Mouse (Mus musculus): ENCODE measurements around the gene Cdh10. TPM values are rescaled to one million over a fixed set of nuclear protein-coding genes. Genes with fewer than 3 reads are reported as not detected.

Gene Cdh10
- polyA plus RNA-seq (2015; fragmentation: Nextera tagmentation; extraction: Ambion mirVana): 1.0 and 1.2 TPM in 2 replicates

- Histone ChIP-seq H3K27me3 (replicated peaks; ENCODE audit: control insufficient read depth, insufficient read depth, low read length) (no peaks in the 10 kb centered on the region), H3K36me3 (ENCODE audit: control insufficient read depth, insufficient read depth, low read length) (no peaks in the 10 kb centered on the region), H3K9me3 (ENCODE audit: control insufficient read depth, low read length) (no peaks in the 10 kb centered on the region), H3K4me3 (ENCODE audit: low read length) (peak within 1 kb of the TSS; percentile 43), H3K4me1 (ENCODE audit: control insufficient read depth, insufficient read depth, low read length) (no peaks in the 10 kb centered on the region), H3K9ac (ENCODE audit: low read depth, low read length) (peak within 1 kb of the TSS; percentile 46; the same call in 1 of the 2 replicates), H3K27ac (ENCODE audit: low read length) (no peak within 1 kb of the TSS), H3K4me2 (ENCODE audit: low read depth, low read length) (peak within 1 kb of the TSS; percentile 77)
- ATAC-seq: peak; percentile 78
- 1% methylated on average over 24 of the region's 24 CpGs for WGBS
Observed at GRCm38 (mm10) chr15:18818185-18818973, at the start of gene Cdh10. TSS of gene Cdh10 (plus strand) at chr15:18818947.

GRCm38 (mm10) chr15:18809148-18809827 lies 9.5 kb upstream of the Cdh10 start:
- WGBS: 77% methylated on average over 4 of the region's 4 CpGs
- no peak overlapping the region for H3K9ac ChIP-seq (ENCODE audit: low read depth, low read length)
- H3K36me3 ChIP-seq (ENCODE audit: control insufficient read depth, insufficient read depth, low read length): no peaks in the 10 kb centered on the region
- H3K9me3 ChIP-seq (ENCODE audit: control insufficient read depth, low read length): no peaks in the 10 kb centered on the region
- H3K4me3 ChIP-seq (ENCODE audit: low read length): no peak overlapping the region
- H3K27me3 ChIP-seq (replicated peaks; ENCODE audit: control insufficient read depth, insufficient read depth, low read length): no peaks in the 10 kb centered on the region
- no peaks in the 10 kb centered on the region for H3K4me1 ChIP-seq (ENCODE audit: control insufficient read depth, insufficient read depth, low read length)
- no peak overlapping the region for H3K4me2 ChIP-seq (ENCODE audit: low read depth, low read length)
- no peak for ATAC-seq
- no peak overlapping the region for H3K27ac ChIP-seq (ENCODE audit: low read length)

- no peak overlapping the region for H3K9ac ChIP-seq (ENCODE audit: low read depth, low read length)
- no peak for ATAC-seq
Observed at GRCm38 (mm10) chr15:18817707-18818106, 1.0 kb upstream of the Cdh10 start.

GRCm38 (mm10) chr15:18820226-18820625 lies 1.5 kb downstream of the Cdh10 start:
- WGBS: 32% methylated on average over 3 of the region's 3 CpGs
- Histone ChIP-seq H3K9ac (ENCODE audit: low read depth, low read length) (no peak overlapping the region), H3K4me2 (ENCODE audit: low read depth, low read length) (no peak overlapping the region), H3K9me3 (ENCODE audit: control insufficient read depth, low read length) (no peaks in the 10 kb centered on the region), H3K27ac (ENCODE audit: low read length) (no peak overlapping the region), H3K4me1 (ENCODE audit: control insufficient read depth, insufficient read depth, low read length) (no peaks in the 10 kb centered on the region), H3K27me3 (replicated peaks; ENCODE audit: control insufficient read depth, insufficient read depth, low read length) (no peaks in the 10 kb centered on the region), H3K4me3 (ENCODE audit: low read length) (no peak overlapping the region), H3K36me3 (ENCODE audit: control insufficient read depth, insufficient read depth, low read length) (no peaks in the 10 kb centered on the region)
- no peak for ATAC-seq

More at GRCm38 (mm10) chr15:18817707-18818106, 1.0 kb upstream of the Cdh10 start:
- Histone ChIP-seq H3K4me1 (ENCODE audit: control insufficient read depth, insufficient read depth, low read length) (no peaks in the 10 kb centered on the region), H3K27ac (ENCODE audit: low read length) (no peak overlapping the region), H3K4me3 (ENCODE audit: low read length) (no peak overlapping the region), H3K4me2 (ENCODE audit: low read depth, low read length) (no peak overlapping the region), H3K27me3 (replicated peaks; ENCODE audit: control insufficient read depth, insufficient read depth, low read length) (no peaks in the 10 kb centered on the region), H3K36me3 (ENCODE audit: control insufficient read depth, insufficient read depth, low read length) (no peaks in the 10 kb centered on the region), H3K9me3 (ENCODE audit: control insufficient read depth, low read length) (no peaks in the 10 kb centered on the region)
- 83% methylated on average over 3 of the region's 3 CpGs for WGBS

GRCm38 (mm10) chr15:18821114-18821756 lies 2.5 kb downstream of the Cdh10 start:
- H3K36me3 ChIP-seq (ENCODE audit: control insufficient read depth, insufficient read depth, low read length): no peaks in the 10 kb centered on the region
- 19% methylated on average over 10 of the region's 10 CpGs for WGBS
- no peak overlapping the region for H3K27ac ChIP-seq (ENCODE audit: low read length)
- peak; percentile 85 for ATAC-seq
- H3K4me3 ChIP-seq (ENCODE audit: low read length): no peak overlapping the region
- H3K9me3 ChIP-seq (ENCODE audit: control insufficient read depth, low read length): no peaks in the 10 kb centered on the region
- no peaks in the 10 kb centered on the region for H3K27me3 ChIP-seq (replicated peaks; ENCODE audit: control insufficient read depth, insufficient read depth, low read length)
- H3K4me1 ChIP-seq (ENCODE audit: control insufficient read depth, insufficient read depth, low read length): no peaks in the 10 kb centered on the region
- H3K4me2 ChIP-seq (ENCODE audit: low read depth, low read length): peak overlapping the region; percentile 19; the same call in 1 of the 2 replicates
- H3K9ac ChIP-seq (ENCODE audit: low read depth, low read length): no peak overlapping the region

- H3K9me3 ChIP-seq (ENCODE audit: control insufficient read depth, low read length): no peaks in the 10 kb centered on the region
- WGBS: 81% methylated on average over 2 of the region's 2 CpGs
- H3K9ac ChIP-seq (ENCODE audit: low read depth, low read length): no peak overlapping the region
- no peaks in the 10 kb centered on the region for H3K4me1 ChIP-seq (ENCODE audit: control insufficient read depth, insufficient read depth, low read length)
- H3K36me3 ChIP-seq (ENCODE audit: control insufficient read depth, insufficient read depth, low read length): no peaks in the 10 kb centered on the region
- ATAC-seq: no peak
- H3K27ac ChIP-seq (ENCODE audit: low read length): no peak overlapping the region
- no peak overlapping the region for H3K4me3 ChIP-seq (ENCODE audit: low read length)
- H3K4me2 ChIP-seq (ENCODE audit: low read depth, low read length): no peak overlapping the region
- no peaks in the 10 kb centered on the region for H3K27me3 ChIP-seq (replicated peaks; ENCODE audit: control insufficient read depth, insufficient read depth, low read length)
Observed at GRCm38 (mm10) chr15:18823420-18823819, 4.7 kb downstream of the Cdh10 start.

- Histone ChIP-seq H3K27me3 (replicated peaks; ENCODE audit: control insufficient read depth, insufficient read depth, low read length) (no peaks in the 10 kb centered on the region), H3K9ac (ENCODE audit: low read depth, low read length) (no peak overlapping the region), H3K36me3 (ENCODE audit: control insufficient read depth, insufficient read depth, low read length) (no peaks in the 10 kb centered on the region), H3K4me3 (ENCODE audit: low read length) (no peak overlapping the region), H3K9me3 (ENCODE audit: control insufficient read depth, low read length) (no peaks in the 10 kb centered on the region), H3K4me1 (ENCODE audit: control insufficient read depth, insufficient read depth, low read length) (no peaks in the 10 kb centered on the region), H3K4me2 (ENCODE audit: low read depth, low read length) (no peak overlapping the region), H3K27ac (ENCODE audit: low read length) (no peak overlapping the region)
- no peak for ATAC-seq
- 19% methylated on average over 4 of the region's 4 CpGs for WGBS
Observed at GRCm38 (mm10) chr15:18832263-18832662, 13.5 kb downstream of the Cdh10 start.

GRCm38 (mm10) chr15:18841769-18842168 lies 23.0 kb downstream of the Cdh10 start:
- Histone ChIP-seq H3K9ac (ENCODE audit: low read depth, low read length) (no peak overlapping the region), H3K36me3 (ENCODE audit: control insufficient read depth, insufficient read depth, low read length) (no peaks in the 10 kb centered on the region), H3K4me1 (ENCODE audit: control insufficient read depth, insufficient read depth, low read length) (no peaks in the 10 kb centered on the region), H3K9me3 (ENCODE audit: control insufficient read depth, low read length) (no peaks in the 10 kb centered on the region), H3K4me2 (ENCODE audit: low read depth, low read length) (no peak overlapping the region), H3K27me3 (replicated peaks; ENCODE audit: control insufficient read depth, insufficient read depth, low read length) (no peaks in the 10 kb centered on the region), H3K4me3 (ENCODE audit: low read length) (no peak overlapping the region), H3K27ac (ENCODE audit: low read length) (no peak overlapping the region)
- WGBS: 87% methylated on average over 2 of the region's 2 CpGs
- no peak for ATAC-seq

- no peak overlapping the region for H3K9ac ChIP-seq (ENCODE audit: low read depth, low read length)
- no peak for ATAC-seq
- H3K27me3 ChIP-seq (replicated peaks; ENCODE audit: control insufficient read depth, insufficient read depth, low read length): no peaks in the 10 kb centered on the region
- WGBS: 48% methylated on average over 5 of the region's 5 CpGs
- H3K27ac ChIP-seq (ENCODE audit: low read length): no peak overlapping the region
- H3K4me3 ChIP-seq (ENCODE audit: low read length): no peak overlapping the region
- H3K9me3 ChIP-seq (ENCODE audit: control insufficient read depth, low read length): no peaks in the 10 kb centered on the region
- H3K4me2 ChIP-seq (ENCODE audit: low read depth, low read length): no peak overlapping the region
- no peaks in the 10 kb centered on the region for H3K36me3 ChIP-seq (ENCODE audit: control insufficient read depth, insufficient read depth, low read length)
- H3K4me1 ChIP-seq (ENCODE audit: control insufficient read depth, insufficient read depth, low read length): no peaks in the 10 kb centered on the region
Observed at GRCm38 (mm10) chr15:18844807-18845206, 26.1 kb downstream of the Cdh10 start.
